Mouse (Mus musculus) skeletal muscle tissue, postnatal 0 days (tissue): ENCODE data around the gene Uts2b. TPM values are rescaled to one million over a fixed set of nuclear protein-coding genes. Genes with fewer than 3 reads are reported as not detected.

Experiments
- polyA plus RNA-seq: library from polyadenylated mRNA; unstranded; fragments of >200 nt; fragmentation: Nextera tagmentation; extraction: Ambion mirVana; gene quantifications from 2 replicates; pipeline ENCODE4 v1.2.1, GENCODE M21; 2015

Uts2b gene
- not detected in 2 replicates for polyA plus RNA-seq

DNA sequence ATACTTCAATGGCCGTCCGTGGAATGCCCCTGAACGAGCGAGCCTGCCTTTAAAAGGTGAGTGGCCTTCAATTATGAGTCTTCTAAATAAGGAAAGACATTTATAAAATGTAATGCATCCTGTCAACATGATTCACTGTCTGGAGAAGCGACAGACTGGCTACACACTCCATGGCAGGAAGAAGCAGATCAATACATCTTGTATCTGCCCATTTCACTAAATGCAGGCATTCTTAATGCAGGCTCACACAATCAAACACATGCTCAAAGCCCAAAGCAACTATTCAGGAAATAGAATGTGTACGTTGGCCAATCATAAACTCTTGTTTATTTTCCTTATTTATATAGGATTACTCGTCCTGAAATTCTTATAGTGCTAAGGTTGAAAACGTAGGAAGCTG is at the start of gene Uts2b:
Uts2b (minus strand) TSS at position 49 of the 400 bp plus-strand sequence.

DNA sequence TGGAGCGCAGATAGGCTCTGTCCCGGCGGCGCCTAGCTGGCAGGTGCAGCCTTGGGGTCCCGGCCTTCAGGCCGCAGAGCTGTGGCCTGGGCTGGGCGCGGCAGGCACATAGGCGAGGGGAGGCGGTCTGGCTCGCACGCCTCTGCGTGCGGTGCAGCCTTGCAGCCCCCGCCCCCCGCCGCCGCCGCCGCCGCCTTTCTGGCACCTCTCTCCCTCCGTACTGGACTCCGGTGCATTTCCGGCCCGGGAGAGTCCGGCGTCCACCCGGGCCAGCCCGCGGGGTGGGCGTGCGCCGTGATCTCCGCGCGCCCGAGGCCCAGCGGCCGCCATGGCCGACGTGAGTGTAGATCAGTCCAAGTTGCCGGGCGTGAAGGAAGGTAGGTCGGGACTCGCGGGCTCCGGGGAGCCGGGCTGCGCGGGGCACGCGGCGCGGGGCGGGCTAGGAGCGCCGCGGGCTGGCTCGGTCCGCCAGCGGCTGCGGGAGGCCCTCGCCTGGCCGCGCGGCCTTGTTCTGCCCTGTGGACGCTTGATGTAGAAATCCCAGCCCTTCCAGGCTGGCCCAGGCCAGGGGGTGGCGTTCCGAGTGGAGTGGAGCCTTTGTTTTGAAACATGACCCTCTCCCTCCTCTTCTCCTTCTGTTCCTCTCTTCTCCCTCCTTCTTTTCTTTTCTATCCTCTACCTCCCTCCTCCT is 18.9 kb upstream of the Uts2b start, which contains the start of gene Ccdc50:
Ccdc50 (plus strand) TSS at position 109 of the 691 bp plus-strand sequence.

DNA sequence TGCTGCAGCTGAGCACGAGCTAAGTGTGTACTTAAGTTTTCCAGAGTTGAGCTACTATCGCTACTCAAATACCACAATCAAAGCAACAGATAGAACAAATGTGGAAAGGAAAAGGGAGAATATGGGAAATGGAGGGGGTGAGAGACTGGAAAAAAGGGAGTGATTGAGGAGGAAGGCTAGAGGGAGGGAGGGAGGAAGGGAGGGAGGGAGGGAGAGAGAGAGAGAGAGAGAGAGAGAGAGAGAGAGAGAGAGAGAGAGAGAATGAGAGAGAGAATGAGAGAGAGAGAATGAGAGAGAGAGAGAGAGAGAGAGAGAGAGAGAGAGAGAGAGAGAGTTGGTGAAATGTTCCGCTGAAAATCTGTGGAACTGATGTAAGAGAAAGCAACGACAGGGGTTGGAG is 62.9 kb downstream of the Uts2b start, which contains the start of gene Ostn:
Ostn (plus strand) TSS at position 301 of the 400 bp plus-strand sequence.

Other genes with a start within 250 kb of the Uts2b start
- 1.7 and 3.2 TPM in 2 replicates for gene Ostn, start 62.8 kb downstream of the Uts2b start, polyA plus RNA-seq
- 38.7 and 42.3 TPM in 2 replicates for gene Ccdc50, start 18.6 kb upstream of the Uts2b start, polyA plus RNA-seq